Mouse (Mus musculus) liver, embryonic 11.5 days (tissue): Measurements from ENCODE around the gene Gspt1. TPM values are rescaled to one million over a fixed set of nuclear protein-coding genes. Genes with fewer than 3 reads are reported as not detected.
"Not testable (repeated sequence)": the region's sequence is repeated elsewhere in the genome, so short reads cannot be mapped to it uniquely, and the experiment has no call there.

ENCODE experiments used
- ATAC-seq: fragments of 200-750 bp; cut with Nextera tagmentation; replicated peaks from 2 replicates; pipeline ENCODE4 v1.8.0; 2017; ENCODE audit warnings: moderate number of reproducible peaks, mild to moderate bottlenecking, moderate TSS enrichment, moderate library complexity; ENCODE audit not compliant: low FRiP score
- DNase-seq: peaks from one replicate; pipeline ENCODE4 v3.0.0-alpha.2; 2017; ENCODE audit warnings: low spot score
- H3K27ac ChIP-seq: fragments of 300-500 bp; sonication (generic); 2 replicates; pipeline ENCODE4 v1.5.1; 2014; ENCODE audit warnings: mild to moderate bottlenecking, low read depth, low read length, control low read depth
- H3K27me3 ChIP-seq: fragments of 300-500 bp; sonication (generic); replicated peaks from 2 replicates; pipeline ENCODE4 v1.6.1; 2014; ENCODE audit warnings: low read length, mixed read lengths; ENCODE audit not compliant: control insufficient read depth, insufficient read depth
- H3K36me3 ChIP-seq: fragments of 300-500 bp; sonication (generic); 2 replicates; pipeline ENCODE4 v1.6.1; 2014; ENCODE audit warnings: mild to moderate bottlenecking, low read length, moderate library complexity, mixed read lengths; ENCODE audit not compliant: control insufficient read depth, insufficient read depth
- H3K4me1 ChIP-seq: fragments of 300-500 bp; sonication (generic); replicated peaks from 2 replicates; pipeline ENCODE4 v1.6.1; 2014; ENCODE audit warnings: low read length, mixed read lengths; ENCODE audit not compliant: control insufficient read depth, insufficient read depth
- H3K4me2 ChIP-seq: fragments of 300-500 bp; sonication (generic); 2 replicates; pipeline ENCODE4 v1.6.1; 2014; ENCODE audit warnings: mild to moderate bottlenecking, control low read depth, moderate library complexity
- H3K4me3 ChIP-seq: fragments of 300-500 bp; sonication (generic); 2 replicates; pipeline ENCODE4 v1.5.1; 2014; ENCODE audit warnings: low read depth, low read length, control low read depth
- H3K9ac ChIP-seq: fragments of 300-500 bp; sonication (generic); 2 replicates; pipeline ENCODE4 v1.6.1; 2014; ENCODE audit warnings: low read depth, low read length, control low read depth
- H3K9me3 ChIP-seq: fragments of 300-500 bp; sonication (generic); 2 replicates; pipeline ENCODE4 v1.6.1; 2016; ENCODE audit warnings: low read length, inconsistent platforms, mixed read lengths; ENCODE audit not compliant: control insufficient read depth
- WGBS: fragments of 180-500 bp; shearing (Covaris S2); extraction: QIAGEN DNeasy Blood & Tissue Kit; methylation state at CpG from one replicate; pipeline ENCODE4 v1.1.7; 2014; 5-methylcytosine and 5-hydroxymethylcytosine counted together
- polyA plus RNA-seq: library from polyadenylated mRNA; unstranded; fragments of >200 nt; fragmentation: Nextera tagmentation; extraction: Ambion mirVana; gene quantifications from 2 replicates; pipeline ENCODE4 v1.2.1, GENCODE M21; 2014

Gene Gspt1
- polyA plus RNA-seq = 126 and 129 TPM in 2 replicates

DNA sequence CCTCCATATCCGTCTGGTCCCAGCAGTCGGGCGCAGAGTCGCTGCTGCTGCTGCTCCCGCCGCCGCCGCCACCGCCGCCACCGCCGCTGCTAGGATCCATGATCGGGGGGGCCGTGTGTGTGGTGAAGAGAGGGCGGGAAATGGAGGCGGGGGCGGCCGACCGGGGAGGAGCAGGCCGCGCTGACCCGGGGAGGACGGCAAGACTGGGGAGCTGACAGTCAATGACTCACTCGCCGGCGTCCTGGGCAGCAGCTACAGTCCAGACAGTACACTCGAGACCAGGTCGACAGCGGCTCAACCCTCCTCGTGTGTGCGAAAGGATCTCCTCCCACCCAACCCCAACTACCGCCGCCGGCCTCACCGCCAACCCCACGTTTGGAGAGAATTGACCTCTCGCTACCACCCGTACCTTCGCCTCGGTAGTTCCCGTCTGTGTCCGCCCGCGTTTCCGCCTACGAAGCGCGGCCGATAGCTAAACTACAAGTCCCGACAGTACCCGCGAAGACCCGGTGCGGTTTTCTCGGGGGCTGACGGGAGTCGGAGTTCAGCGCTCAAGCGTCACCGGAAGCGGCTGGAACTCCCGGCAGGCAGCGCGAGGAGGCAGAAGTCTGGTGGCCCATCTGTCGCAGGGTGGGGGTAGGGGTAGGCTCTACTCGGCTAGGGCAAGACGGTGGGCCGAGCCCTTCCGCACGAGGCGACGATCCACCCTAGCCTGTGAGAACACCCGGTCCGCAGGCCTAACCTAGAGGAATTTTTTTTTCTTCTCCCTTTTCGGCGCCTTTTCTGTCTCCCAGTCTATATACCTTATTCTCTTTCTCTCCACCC is at the start of gene Gspt1:
Gspt1 (minus strand) TSS at position 428 of the 825 bp plus-strand sequence.
- H3K27me3 ChIP-seq = no peaks in the 10 kb centered on the region
- H3K27ac ChIP-seq = peak within 1 kb of the TSS; percentile 91
- peak within 1 kb of the TSS; percentile 89 for H3K4me3 ChIP-seq
- DNase-seq (peak; percentile 97), ATAC-seq (peak; percentile 97)
- H3K36me3 ChIP-seq = no peaks in the 10 kb centered on the region; the same call in 1 of the 2 replicates
- peak within 1 kb of the TSS; percentile 65 for H3K4me2 ChIP-seq
- no peaks in the 10 kb centered on the region for H3K9me3 ChIP-seq
- peaks cover 6% of the 10 kb centered on the region; the same call in 1 of the 2 replicates for H3K4me1 ChIP-seq
- peak within 1 kb of the TSS; percentile 97 for H3K9ac ChIP-seq
- under 1% methylated on average over 75 of the region's 76 CpGs for WGBS

DNA sequence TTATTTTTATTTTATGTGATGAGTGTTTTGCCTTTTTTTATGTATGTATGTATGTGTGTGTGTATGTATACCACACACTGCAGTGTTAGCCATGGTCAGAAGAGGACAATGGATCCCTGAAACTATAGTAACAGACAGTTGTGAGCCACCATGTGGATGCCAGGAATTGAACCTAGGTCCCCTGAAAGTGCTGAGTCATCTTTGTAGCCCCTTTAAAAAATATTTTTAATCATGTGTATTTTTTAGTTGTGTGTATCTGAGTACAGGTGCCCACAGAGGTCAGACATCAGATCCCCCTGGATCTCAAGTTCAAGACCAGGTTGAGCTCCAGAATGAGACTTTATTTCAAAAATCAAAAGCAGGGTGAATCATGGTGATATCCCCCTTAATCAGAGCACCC is 49.6 kb upstream of the Gspt1 start:
- ATAC-seq = no peak

DNA sequence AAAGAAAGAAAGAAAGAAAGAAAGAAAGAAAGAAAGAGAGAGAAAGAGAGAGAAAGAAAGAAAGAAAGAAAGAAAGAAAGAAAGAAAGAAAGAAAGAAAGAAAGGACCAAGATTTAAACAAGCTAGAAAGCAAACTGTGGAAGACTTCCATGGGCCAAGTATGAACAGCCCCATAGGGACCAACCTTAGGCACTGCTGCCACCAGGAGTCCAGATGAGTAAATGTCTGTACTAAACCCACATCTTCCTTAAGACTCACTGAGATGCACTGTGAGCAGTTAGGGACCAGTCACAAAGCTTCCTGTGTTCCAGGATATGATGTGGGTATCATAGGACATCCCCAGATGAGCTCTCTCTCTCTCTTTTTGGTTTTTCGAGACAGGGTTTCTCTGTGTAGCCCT is 43.6 kb upstream of the Gspt1 start:
- not testable (repeated sequence) for H3K36me3 ChIP-seq, H3K4me1 ChIP-seq, H3K9ac ChIP-seq, H3K27ac ChIP-seq, H3K4me3 ChIP-seq, H3K27me3 ChIP-seq, H3K4me2 ChIP-seq, DNase-seq, H3K9me3 ChIP-seq, ATAC-seq
- 75% methylated on average over 1 of the region's 1 CpGs for WGBS

More for the DNA sequence above, 49.6 kb upstream of the Gspt1 start:
- Histone ChIP-seq H3K27ac (no peak overlapping the region), H3K27me3 (no peaks in the 10 kb centered on the region), H3K4me3 (no peak overlapping the region), H3K4me2 (no peak overlapping the region), H3K9me3 (no peaks in the 10 kb centered on the region), H3K4me1 (no peaks in the 10 kb centered on the region), H3K36me3 (no peaks in the 10 kb centered on the region), H3K9ac (no peak overlapping the region)
- DNase-seq = no peak

GRCm38 (mm10) chr16:11295583-11295982 is 41.5 kb upstream of the Gspt1 start:
- 81% methylated on average over 4 of the region's 4 CpGs for WGBS
- not testable (repeated sequence) for H3K9ac ChIP-seq, H3K9me3 ChIP-seq, H3K4me2 ChIP-seq, H3K27me3 ChIP-seq, H3K36me3 ChIP-seq, H3K4me1 ChIP-seq, DNase-seq, H3K27ac ChIP-seq, ATAC-seq, H3K4me3 ChIP-seq

DNA sequence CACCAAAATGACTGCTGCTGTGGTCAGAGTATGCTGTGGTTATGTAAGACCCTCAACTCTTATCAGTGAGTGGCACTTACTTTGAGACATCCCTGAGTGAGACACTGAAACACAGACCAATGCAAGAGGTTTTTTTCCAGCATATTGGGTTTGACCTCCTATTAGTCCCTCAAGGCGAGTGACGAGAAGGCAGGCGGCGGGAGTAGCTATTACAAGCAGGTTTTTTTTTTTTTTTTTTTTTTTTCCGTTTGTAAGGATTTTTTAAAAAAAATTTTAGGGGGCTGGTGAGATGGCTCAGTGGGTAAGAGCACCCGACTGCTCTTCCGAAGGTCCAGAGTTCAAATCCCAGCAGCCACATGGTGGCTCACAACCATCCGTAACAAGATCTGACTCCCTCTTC is 34.7 kb upstream of the Gspt1 start:
- not testable (repeated sequence) for ATAC-seq, H3K36me3 ChIP-seq, H3K27ac ChIP-seq, H3K4me3 ChIP-seq, H3K27me3 ChIP-seq, H3K9ac ChIP-seq, DNase-seq, H3K4me1 ChIP-seq, H3K9me3 ChIP-seq, H3K4me2 ChIP-seq
- WGBS = 90% methylated on average over 7 of the region's 8 CpGs

DNA sequence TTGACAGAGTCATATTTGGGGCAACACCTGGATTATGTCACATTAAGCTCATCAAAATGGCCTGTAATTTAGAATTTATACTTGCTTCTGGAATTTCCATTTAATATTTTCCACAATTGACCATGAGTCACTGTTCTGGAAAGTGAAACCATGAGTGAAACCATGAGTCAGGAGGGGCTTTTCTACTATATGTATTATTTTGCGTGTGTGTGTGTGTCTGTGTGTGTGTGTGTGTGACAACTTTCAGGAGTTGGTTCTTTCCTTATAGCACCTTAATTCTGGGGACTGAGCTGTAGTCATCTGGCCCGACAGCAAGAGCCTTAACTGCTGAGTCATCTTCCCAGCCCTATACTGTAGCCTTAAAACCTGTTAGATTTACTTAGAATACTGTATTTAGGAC is 31.8 kb upstream of the Gspt1 start:
- Histone ChIP-seq H3K36me3 (no peaks in the 10 kb centered on the region), H3K4me3 (no peak overlapping the region), H3K9ac (no peak overlapping the region), H3K27me3 (no peaks in the 10 kb centered on the region), H3K4me1 (no peaks in the 10 kb centered on the region), H3K9me3 (peaks cover 8% of the 10 kb centered on the region; the same call in 1 of the 2 replicates), H3K4me2 (no peak overlapping the region), H3K27ac (no peak overlapping the region)
- ATAC-seq (no peak), DNase-seq (no peak)
- 75% methylated on average over 2 of the region's 2 CpGs for WGBS

- no peaks in the 10 kb centered on the region for H3K4me1 ChIP-seq
- 71% methylated on average over 2 of the region's 2 CpGs for WGBS
- H3K27me3 ChIP-seq = no peaks in the 10 kb centered on the region
- no peak overlapping the region for H3K4me2 ChIP-seq
- peaks cover 5% of the 10 kb centered on the region; the same call in 1 of the 2 replicates for H3K9me3 ChIP-seq
- no peak overlapping the region for H3K4me3 ChIP-seq
- no peak overlapping the region for H3K9ac ChIP-seq
- H3K36me3 ChIP-seq = no peaks in the 10 kb centered on the region
- ATAC-seq = no peak
- no peak overlapping the region for H3K27ac ChIP-seq
- DNase-seq = no peak
Observed at GRCm38 (mm10) chr16:11284881-11285280, 30.8 kb upstream of the Gspt1 start.

DNA sequence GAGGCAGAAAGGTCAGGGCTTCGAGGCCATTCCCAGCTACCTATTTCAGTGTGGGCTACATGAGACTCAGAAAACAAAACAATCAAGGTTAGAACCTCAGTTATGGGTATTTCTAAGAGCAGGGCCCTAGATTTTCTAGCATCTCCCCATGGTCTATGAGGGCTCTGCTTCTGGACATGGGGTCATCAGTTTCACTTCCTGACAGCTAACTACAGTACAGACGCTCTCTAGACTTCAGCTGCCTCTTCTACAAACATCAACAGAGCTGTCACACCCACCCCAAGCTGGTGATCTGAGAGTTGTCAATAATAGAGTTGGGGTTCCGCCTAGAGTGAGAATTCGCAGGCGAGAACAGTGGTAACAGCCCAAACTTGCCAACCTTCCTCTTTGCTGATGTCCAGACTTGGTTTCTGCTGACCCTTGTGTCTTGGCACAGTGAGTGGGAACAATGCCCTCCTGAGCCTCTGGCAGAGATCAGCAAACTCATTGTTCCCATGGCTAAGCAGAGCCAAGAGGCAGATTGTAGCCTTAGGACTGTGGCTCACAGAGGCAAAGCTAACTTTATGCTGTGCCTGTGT is 28.6 kb upstream of the Gspt1 start:
- no peak for DNase-seq
- H3K9me3 ChIP-seq = no peaks in the 10 kb centered on the region
- H3K9ac ChIP-seq = no peak overlapping the region
- ATAC-seq = no peak
- H3K4me1 ChIP-seq = no peaks in the 10 kb centered on the region
- H3K36me3 ChIP-seq = no peaks in the 10 kb centered on the region
- no peak overlapping the region for H3K4me3 ChIP-seq
- H3K4me2 ChIP-seq = no peak overlapping the region
- H3K27ac ChIP-seq = no peak overlapping the region
- no peaks in the 10 kb centered on the region for H3K27me3 ChIP-seq
- 77% methylated on average over 5 of the region's 5 CpGs for WGBS

- Histone ChIP-seq H3K9ac (no peak overlapping the region), H3K4me1 (no peaks in the 10 kb centered on the region), H3K9me3 (no peaks in the 10 kb centered on the region), H3K4me2 (no peak overlapping the region), H3K27me3 (no peaks in the 10 kb centered on the region), H3K36me3 (no peaks in the 10 kb centered on the region), H3K4me3 (no peak overlapping the region), H3K27ac (no peak overlapping the region)
- 75% methylated on average over 6 of the region's 6 CpGs for WGBS
- ATAC-seq (no peak), DNase-seq (no peak)
Observed at GRCm38 (mm10) chr16:11278778-11279177, 24.7 kb upstream of the Gspt1 start.
